Mouse (Mus musculus) erythroblast, adult 5-6 weeks (primary cell): ENCODE data around the gene Stx4a. TPM values are rescaled to one million over a fixed set of nuclear protein-coding genes. Genes with fewer than 3 reads are reported as not detected.
"Not testable (repeated sequence)": the region's sequence is repeated elsewhere in the genome, so short reads cannot be mapped to it uniquely, and the experiment has no call there.

ENCODE experiments used
- ATAC-seq: replicated peaks from 2 replicates; pipeline ENCODE4 v1.8.0; 2016; ENCODE audit warnings: moderate number of reproducible peaks, mild to moderate bottlenecking, moderate TSS enrichment, inconsistent platforms; ENCODE audit not compliant: poor library complexity, low FRiP score, severe bottlenecking
- total RNA-seq, 2 experiments: library from RNA; stranded (forward) in 1 of 2; stranded (reverse) in 1 of 2; fragments of 150-400 nt in 1 of 2; fragments of 200-764, 138-1000 nt in 1 of 2; gene quantifications; 2 replicates each; pipeline versions ENCODE4 v1.2.3 to v1.2.4; 2015 to 2017; ENCODE audit warnings: low replicate concordance in 2 of 2

Gene Stx4a
- 9.8 and 24.9 TPM in 2 replicates for total RNA-seq (2015; ENCODE audit: low replicate concordance)
- 17.0 and 17.9 TPM in 2 replicates for total RNA-seq (2017; ENCODE audit: low replicate concordance)

- no peak for ATAC-seq
Observed at GRCm38 (mm10) chr7:127824176-127824871, at the start of gene Stx4a, which contains the start of gene Stx1b. Stx4a (plus strand) TSS chr7:127824294. Stx1b (minus strand) TSS chr7:127824549.

DNA sequence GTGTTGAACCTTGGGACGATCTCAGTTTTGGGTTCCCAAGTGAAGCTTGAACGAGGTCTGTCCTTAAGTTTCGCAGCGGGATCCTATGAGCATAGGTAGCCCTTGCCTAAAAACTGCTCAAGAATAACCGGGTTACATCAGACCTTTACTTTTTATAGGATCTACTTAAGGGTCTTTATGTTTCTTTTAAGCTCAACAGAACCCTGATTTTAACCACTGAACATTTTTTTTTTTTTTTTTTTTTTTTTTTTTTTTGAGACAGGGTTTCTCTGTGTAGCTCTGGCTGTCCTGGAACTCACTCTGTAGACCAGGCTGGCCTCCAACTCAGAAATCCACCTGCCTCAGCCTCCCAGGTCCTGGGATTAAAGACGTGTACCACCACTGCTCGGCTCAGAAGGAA is 48.3 kb upstream of the Stx4a start:
- not testable (repeated sequence) for ATAC-seq

DNA sequence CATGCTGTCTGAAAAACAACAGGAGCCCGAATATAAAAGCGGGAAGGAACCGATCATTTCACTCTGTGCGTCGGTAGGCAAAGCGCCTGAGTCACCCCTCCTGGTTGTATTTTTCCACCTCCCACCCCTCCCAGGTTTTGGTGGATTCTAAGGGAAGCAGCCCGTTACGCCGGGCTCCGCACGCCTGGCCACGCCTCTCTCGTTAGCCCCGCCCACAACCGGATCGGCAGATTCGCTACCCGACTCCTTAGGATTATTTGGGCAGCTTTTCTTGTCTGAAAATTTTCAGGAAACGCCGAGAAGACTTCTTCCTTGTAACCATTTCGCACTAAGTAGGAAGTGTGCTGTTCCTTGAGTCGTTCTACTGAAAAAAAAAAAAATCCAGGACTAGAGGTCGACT is 47.7 kb upstream of the Stx4a start, which contains the start of gene Setd1a:
TSS of gene Setd1a (plus strand) at position 245 of the 400 bp plus-strand sequence.
- ATAC-seq, result peak; percentile 77

- peak; percentile 90 for ATAC-seq
Observed at GRCm38 (mm10) chr7:127776878-127777473, 47.1 kb upstream of the Stx4a start.

DNA sequence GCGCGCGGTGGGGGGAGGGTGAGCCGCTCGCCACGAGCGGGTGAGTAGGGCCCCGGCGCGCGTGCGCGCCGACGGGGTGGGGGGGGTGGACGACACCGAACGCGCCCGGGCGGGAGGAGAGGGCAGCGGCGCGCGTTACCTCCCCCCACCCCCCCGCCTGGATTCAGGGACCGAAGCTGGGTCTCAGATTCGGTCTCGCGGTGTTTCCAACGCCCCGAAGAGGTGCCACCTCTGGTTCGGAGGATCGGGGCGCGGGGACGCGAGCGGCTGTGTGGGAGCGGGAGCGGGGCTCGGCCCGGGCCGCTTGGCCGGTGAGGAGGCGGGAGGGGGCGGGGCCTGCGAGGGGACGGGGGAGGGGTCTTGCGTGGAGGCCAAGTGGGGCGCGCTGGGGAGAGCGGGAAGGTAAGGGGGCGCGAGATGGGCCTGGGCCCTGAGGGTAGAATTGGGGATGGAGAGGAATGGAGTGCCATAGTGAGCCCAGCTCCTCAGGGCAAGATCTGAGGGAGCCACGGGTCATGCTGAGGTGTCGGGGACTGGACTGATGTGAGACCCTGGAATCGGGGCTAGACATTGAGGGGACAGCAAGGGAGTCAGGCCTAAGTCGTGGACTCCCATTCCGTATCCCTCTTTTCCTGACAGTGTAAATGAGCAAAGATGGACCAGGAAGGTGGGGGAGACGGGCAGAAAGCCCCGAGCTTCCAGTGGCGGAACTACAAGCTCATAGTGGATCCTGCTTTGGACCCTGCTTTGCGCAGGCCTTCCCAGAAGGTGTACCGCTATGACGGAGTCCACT is 46.4 kb upstream of the Stx4a start:
- ATAC-seq, result no peak

- ATAC-seq, result no peak
Observed at GRCm38 (mm10) chr7:127778350-127778749, 45.7 kb upstream of the Stx4a start.

GRCm38 (mm10) chr7:127785308-127785707 is 38.8 kb upstream of the Stx4a start, which contains the start of gene Gm49388:
Gm49388 (plus strand) TSS chr7:127785608.
- ATAC-seq, result no peak

DNA sequence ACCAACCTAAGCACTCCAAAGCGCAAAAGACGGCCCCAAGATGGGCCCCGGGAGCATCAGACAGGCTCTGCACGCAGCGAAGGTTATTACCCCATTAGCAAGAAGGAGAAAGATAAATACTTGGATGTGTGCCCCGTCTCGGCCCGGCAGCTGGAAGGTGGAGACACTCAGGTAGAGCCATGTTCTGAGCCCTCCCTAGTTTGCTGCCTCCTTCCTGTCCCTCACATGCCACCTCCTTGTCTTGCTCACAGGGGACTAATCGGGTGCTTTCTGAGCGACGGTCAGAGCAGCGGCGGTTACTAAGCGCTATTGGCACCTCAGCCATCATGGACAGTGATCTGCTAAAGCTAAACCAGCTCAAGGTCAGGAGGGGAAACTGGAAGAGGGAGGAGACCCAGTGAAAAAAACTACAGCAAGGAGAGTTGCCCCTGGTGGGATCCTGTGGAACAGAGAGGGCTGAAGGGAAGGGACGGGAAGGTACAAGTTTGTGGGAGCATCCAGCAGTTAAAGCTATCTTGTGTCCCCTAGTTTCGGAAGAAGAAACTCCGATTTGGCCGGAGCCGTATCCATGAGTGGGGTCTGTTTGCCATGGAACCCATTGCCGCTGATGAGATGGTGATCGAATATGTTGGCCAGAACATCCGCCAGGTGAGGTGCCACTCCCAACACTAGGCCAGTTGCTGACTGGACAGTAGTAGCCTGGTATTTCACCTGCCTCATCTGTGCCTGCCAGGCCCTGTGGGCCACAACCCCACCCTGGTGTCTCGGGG is 26.8 kb upstream of the Stx4a start:
- ATAC-seq, result no peak

DNA sequence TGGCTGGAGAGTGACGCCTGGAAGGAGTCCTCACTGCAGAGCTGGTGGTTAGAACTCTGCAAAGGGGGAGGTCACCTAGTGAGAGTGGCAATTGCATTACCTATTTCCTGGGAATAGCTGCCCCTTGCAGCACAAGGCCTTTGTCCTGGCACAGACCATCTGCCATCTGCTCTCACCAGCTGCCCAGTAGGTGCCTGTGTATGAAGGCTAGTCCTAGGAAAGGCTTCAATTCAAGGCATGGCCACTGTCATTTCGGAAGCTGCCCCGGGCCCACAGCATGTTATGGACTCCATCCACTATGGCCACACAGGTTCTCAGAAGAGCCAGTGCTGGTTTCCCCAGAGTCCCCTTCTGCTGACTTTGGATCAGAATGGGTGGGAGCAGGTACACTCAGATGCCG is 25.5 kb upstream of the Stx4a start:
- ATAC-seq, result no peak

- no peak for ATAC-seq
Observed at GRCm38 (mm10) chr7:127799211-127799610, 24.9 kb upstream of the Stx4a start.

- no peak for ATAC-seq
Observed at GRCm38 (mm10) chr7:127799738-127800137, 24.4 kb upstream of the Stx4a start.

GRCm38 (mm10) chr7:127800435-127801009 is 23.6 kb upstream of the Stx4a start, which contains the start of gene Hsd3b7:
Hsd3b7 (plus strand) TSS chr7:127800604.
- ATAC-seq, result peak; percentile 48

DNA sequence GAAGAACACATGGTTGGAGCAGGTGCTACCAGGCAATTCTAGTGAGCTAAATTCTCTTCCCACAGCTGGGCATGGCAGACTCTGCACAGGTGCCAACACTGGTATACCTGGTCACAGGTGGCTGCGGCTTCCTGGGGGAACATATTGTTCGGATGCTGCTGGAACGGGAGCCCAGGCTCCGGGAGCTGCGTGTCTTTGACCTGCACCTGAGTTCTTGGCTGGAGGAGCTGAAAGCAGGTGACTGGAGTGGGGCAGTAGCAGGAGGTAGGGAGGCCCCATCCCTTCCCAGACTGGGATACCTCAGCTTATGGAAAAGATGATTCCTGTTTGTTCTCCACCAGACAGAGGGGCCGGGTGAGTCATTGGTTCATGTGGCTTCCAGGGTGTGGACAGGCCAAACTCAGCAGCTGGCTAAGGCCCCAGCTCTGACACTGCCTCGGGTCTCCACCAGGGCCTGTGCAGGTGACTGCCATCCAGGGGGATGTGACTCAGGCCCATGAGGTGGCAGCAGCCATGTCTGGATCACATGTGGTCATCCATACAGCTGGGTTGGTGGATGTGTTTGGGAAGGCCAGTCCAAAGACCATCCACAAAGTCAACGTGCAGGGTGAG is 23.0 kb upstream of the Stx4a start:
- ATAC-seq, result no peak

GRCm38 (mm10) chr7:127802313-127802712 is 21.8 kb upstream of the Stx4a start:
- ATAC-seq, result no peak

- no peak for ATAC-seq
Observed at GRCm38 (mm10) chr7:127808821-127809220, 15.3 kb upstream of the Stx4a start.

- ATAC-seq, result no peak
Observed at GRCm38 (mm10) chr7:127809846-127810245, 14.2 kb upstream of the Stx4a start.

DNA sequence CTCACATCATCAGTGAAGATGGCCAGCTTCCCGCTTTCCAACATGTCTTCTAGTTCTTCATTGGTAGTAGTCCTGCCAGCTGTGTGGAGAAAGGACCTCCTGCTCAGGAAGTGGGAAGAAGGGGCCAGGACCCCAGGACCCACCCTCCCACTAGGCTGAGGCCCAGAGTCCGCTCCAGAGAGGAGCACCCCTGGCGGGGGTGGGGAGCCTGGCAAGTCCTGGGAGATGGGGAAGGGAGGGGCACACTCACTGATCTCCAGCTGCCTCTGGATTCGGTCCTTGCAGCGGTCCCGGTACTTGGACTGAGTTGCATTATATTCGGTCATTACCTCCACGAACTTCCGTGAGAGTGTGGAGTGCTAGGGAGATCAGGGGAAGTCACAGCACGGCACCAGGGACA is 13.4 kb upstream of the Stx4a start:
- no peak for ATAC-seq

DNA sequence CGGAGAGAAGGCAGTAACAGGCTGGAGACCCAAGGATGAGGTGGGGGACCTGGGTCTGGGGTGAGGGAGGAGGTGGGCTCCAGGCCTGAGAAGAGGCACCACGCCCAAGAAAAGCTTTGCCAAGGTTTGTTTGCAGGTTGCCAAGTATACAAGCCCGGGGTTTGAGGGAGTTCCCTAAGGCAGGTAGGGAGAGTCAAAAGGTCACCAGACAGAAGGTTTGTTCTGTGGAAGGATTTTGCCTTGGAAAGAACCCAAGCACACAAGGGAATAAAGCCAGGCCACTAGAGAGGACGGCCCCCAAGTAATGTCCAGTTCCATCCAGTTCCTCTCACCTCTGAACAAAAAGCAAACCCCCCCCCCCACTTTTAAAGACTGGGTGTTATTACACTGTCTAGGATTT is 12.9 kb upstream of the Stx4a start:
- ATAC-seq, result no peak

GRCm38 (mm10) chr7:127812292-127812691 is 11.8 kb upstream of the Stx4a start:
- ATAC-seq, result no peak
